Mouse (Mus musculus) granulocyte monocyte progenitor cell, adult 5-6 weeks (primary cell): ENCODE data around the gene Gsn. TPM values are rescaled to one million over a fixed set of nuclear protein-coding genes. Genes with fewer than 3 reads are reported as not detected.

Experiments used
- ATAC-seq: replicated peaks from 2 replicates; pipeline ENCODE4 v1.8.0; 2016; ENCODE audit warnings: mild to moderate bottlenecking, moderate TSS enrichment, inconsistent platforms; ENCODE audit not compliant: poor library complexity, severe bottlenecking
- total RNA-seq, 2 experiments: library from RNA; stranded (forward) in 1 of 2; stranded (reverse) in 1 of 2; fragments of 200-712, 200-1000 nt in 1 of 2; fragments of >200 nt in 1 of 2; fragmentation: Nextera tagmentation in 1 of 2; gene quantifications; 2 replicates each; pipeline ENCODE4 v1.2.3; 2014 to 2017

The Gsn gene
- total RNA-seq (2014; fragmentation: Nextera tagmentation) (3.7 and 7.8 TPM in 2 replicates), total RNA-seq (2017) (8.4 and 10.0 TPM in 2 replicates)

DNA sequence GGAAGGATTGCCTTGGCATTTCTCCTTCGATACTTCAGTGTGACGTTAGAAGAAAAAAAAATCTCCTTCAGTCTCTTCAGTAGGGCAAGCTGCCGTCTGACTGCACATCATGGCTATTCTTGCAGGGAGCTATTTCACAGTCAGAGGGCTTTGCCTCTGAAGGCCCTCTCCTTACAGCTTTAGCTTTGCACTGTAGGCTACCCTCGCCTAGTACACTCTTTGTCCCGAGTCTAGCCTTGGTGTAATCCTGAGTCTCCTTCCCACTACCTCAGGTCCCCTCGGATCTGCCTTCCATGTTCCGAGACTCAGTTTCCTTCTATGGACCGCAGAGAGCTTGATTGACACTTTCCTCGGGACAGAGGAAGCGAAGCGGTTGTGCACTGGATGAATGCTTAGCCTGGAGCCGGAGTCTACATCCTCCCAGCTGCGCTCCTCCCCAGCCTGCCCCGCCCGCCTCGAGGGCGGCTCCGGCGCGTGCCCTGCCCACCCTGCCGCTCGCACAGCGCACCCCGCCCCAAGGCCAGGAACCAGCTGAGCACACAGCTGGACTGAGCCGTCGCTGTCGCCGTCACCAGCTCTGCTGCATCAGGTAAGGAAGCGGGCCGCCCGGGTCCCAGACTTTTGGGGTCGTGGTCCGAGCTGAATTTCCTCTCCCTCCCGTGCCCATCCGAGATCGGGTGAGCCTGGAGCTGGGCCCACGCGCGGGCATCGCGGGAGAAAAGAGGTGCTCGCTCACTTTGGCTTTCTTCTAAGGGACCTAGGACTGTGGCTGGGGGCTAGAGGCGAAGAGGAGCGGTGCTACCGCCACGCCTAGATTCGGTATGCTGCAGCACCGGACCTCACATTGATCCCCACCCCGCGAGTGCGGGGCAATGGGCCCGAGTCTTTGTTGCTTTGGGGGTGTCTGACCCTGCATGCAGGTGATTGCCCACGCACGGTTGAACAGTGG is at the start of gene Gsn:
Gene Gsn, plus strand, starts transcription at position 496 of the 949 bp plus-strand sequence.
- peak; percentile 86 for ATAC-seq

- ATAC-seq, result no peak
These were observed 49.4 kb upstream of the Gsn start for GRCm38 (mm10) chr2:35206761-35207160.

DNA sequence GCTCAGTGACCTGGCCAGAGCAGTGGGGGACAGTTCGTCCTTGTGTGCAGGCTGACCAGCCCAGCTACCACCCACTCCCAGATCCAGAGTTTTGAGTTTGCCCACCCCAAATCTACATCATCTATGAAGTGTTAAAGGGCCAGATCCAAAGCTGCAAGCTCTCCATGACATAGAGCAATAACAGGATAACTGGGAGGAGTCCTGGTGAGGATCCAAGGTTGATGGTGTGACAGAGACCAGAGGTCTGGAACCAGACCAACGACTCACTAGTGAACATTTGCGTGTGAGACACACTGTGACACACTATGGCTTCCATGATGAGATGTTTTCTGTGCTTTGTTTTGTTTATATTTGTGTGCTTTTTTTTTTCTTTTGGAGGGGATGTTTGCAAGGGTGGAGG is 48.1 kb upstream of the Gsn start:
- ATAC-seq, result no peak

DNA sequence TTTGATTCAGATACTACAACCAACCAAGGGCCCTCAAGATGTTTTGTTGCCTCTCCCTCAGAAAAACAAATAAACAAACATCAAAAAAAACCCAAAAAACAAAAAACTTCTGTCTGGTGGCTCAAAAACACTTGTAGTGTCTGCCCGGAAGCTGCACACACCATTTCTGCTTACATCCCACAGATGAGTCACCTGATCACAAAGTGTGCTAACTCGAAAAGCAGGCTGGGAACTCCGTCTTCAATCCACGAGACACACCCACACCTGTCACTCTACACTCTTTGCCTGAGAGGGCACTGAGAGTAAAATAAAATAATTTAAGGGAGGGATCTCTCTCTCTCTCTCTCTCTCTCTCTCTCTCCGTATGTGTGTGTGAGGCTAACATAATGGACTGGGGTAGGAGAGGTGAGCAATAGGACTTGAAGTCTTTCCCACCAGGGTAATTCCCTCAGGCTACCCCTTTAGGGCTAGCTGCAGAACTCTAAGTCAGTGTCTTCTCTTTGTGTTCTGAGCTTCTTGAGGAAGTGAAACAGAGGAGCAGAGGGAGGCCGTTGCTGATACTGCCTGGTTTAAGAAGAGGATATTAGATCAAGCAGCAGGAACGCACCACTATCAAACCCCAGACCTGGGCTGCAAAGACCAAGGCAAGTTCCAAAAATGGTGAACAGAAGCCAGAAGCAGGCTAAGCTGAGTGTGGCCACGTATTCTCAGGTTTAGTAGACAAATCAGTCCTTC is 47.1 kb upstream of the Gsn start:
- ATAC-seq, result peak; percentile 92

GRCm38 (mm10) chr2:35211681-35212080 is 44.5 kb upstream of the Gsn start:
- ATAC-seq, result no peak

- ATAC-seq, result no peak
These were observed 42.8 kb upstream of the Gsn start for GRCm38 (mm10) chr2:35213345-35213910.

DNA sequence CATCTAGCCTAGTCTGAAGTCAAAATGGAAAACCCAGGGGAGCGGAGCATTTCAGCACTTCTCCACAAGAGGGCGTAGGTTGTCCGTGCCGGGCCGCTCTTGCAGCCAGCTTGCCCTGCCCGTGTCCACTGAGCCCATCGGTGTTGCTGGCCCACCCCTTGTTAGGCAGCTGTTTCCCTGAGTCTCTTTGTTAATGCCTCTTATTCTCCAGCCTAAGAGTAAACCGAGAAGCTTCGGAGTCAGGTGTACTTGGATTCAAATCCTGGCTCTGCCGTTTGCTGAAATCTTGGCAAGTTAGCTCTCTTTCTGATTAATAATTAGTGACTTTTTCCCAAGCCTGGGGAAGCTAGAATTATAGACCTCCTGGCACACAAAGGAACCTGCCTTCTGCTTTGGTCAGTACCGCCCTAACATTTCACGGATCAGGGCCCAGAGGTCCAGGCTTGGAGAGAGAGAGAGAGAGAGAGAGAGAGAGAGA is 41.3 kb upstream of the Gsn start:
- peak; percentile 84 for ATAC-seq

DNA sequence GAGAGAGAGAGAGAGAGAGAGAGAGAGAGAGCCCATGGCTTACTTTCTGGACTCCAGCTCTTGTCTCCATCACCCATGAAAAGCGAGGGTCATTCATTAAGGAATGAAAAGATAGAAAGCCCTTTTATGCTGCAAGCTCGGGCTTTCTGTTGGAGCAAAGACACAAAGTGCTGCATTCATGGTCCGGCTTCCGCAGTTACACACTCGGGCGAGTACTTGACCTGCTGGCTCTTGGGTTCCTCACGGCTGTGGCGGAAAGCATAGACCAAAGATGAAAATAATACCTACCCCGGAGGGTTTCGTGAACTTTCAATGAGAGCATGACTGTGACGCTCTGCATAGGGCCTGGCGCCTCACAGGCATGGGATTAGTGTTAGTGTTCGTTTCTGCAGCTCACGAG is 40.8 kb upstream of the Gsn start:
- no peak for ATAC-seq

GRCm38 (mm10) chr2:35216701-35217100 is 39.5 kb upstream of the Gsn start:
- no peak for ATAC-seq

DNA sequence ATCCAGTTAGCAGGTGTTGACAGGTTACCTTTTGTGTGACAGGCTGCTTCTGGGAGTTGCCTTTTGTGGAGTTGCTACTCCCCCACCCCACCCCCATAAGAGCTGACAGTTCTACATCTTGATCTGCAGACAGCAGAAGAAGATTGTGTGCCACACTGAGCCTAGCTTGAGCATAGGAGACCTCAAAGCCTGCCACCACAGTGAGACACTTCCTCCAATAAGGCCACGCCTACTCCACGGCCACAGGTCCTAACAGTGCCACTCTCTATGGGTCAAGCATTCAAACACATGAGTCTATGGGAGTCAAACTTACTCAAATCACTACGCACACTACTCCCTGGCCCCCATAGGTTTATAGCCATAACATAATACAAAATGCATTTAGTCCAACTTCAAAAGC is 37.4 kb upstream of the Gsn start:
- no peak for ATAC-seq

- peak; percentile 57 for ATAC-seq
These were observed 33.3 kb upstream of the Gsn start for GRCm38 (mm10) chr2:35222822-35223391.

DNA sequence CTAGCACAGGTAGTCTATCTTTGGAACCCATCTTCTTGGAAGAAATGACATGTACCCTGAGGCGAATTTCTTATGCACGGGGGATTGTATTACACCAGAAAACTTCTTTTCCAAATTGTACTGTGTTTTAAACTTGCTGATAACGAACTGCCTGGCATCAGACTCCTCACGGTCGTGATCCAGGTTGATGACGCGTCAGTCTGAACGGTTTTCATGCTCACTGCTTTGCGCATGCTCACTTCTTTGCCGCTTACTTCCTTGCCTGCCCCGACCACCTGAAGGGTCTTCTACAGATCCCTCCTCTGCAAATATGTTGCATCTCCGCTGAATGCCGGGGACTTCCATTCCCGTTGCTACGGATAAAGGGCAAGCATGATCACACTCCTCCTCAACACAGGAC is 31.9 kb upstream of the Gsn start:
- no peak for ATAC-seq

DNA sequence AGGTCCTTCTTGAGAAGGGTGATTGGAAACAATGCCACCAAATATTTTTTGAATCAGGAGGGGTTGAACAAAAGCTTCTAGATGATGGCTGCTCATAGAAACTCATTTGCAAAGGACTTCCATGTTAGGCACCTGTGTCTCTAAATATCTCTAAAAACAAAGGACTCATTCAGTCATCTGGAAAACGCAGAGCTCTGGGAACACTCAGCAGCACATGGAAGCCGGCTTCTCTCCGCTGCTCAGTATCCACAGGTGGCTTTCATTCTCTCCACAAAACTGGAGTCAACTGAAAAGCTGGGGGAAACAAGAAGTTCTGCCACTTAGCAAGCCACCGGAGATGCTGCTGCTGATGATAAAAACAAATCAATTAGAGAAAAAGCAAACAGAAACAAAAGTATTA is 28.0 kb upstream of the Gsn start:
- ATAC-seq, result no peak

DNA sequence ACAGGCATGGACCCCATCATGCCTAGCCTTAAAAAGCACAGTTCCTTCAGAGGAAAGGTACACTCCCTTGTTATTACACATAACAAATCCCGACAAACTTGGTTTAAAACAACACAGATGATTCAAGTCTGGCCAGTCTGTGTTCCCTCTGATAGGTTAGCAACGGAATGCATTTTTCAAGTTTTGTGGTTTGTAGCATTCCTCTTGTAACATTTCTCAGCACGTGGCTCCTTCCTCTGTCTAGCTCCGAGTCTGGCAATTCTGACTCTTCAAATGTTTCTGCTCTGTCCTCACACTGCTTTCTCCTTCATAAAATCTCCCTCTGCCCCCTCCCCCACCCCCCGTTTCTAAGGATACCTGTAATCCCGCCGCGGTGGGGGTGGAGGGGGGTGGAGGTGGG is 26.0 kb upstream of the Gsn start:
- no peak; the same call in 1 of the 2 replicates for ATAC-seq

DNA sequence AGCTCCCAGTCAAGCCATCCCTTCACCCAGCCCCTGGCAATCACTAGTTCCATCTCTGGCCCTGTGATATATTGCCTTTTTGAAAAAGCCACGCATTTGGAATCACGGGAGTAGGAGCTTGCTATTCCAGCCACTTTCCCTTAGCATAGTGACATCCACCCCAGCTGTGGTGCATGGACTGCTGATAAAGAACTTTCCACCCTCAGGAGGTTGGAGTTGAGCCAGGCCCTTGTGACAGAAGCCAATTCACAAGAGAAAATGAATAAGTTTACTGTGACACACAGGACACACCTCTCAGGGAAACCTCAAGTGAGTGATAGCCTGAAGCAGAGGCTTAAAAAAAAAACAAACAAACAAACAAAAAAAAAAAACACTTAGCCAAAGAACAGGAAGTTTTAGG is 24.3 kb upstream of the Gsn start:
- ATAC-seq, result no peak

DNA sequence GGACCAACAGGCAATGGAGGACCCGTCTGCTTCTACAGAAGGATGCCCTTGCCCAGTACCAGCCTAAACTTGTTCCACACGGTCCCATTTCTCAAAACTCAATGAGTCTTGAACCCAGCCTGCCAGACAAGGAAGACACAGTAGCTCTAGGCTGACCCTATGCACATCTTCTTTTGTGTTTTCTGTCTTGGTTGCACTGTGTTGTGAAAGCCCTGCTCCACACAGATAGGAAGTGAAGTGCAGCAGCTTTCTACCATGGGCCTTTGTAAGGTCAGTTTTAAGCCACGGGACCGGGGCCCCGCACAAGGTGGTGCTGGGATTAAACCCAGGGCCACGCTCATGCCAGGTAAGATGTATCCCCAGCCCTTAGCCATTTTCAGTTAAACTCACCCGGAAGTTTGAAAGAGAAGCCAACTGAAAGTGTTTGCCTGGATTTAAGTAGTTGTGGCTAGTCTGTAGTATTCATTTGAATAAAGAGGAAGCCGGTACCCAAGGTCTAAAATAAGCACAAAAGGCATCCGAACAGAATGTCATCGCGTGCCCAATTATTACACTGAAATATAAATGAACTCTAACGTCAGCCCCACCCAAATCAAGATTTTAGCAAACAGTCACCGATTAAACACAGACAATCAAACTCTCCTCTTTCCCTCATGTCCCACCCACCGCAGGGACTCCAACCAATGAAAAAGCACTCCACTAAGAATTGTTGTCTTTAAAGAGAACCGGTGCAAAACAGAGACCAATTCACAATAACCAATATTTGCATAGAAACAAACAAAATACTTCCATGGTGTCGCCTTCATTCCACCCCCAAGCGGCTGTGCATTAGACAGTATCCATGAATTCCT is 23.4 kb upstream of the Gsn start:
- ATAC-seq, result peak; percentile 60

GRCm38 (mm10) chr2:35233898-35234297 is 22.3 kb upstream of the Gsn start:
- ATAC-seq, result peak; percentile 56

GRCm38 (mm10) chr2:35235021-35235420 is 21.2 kb upstream of the Gsn start:
- ATAC-seq, result no peak

DNA sequence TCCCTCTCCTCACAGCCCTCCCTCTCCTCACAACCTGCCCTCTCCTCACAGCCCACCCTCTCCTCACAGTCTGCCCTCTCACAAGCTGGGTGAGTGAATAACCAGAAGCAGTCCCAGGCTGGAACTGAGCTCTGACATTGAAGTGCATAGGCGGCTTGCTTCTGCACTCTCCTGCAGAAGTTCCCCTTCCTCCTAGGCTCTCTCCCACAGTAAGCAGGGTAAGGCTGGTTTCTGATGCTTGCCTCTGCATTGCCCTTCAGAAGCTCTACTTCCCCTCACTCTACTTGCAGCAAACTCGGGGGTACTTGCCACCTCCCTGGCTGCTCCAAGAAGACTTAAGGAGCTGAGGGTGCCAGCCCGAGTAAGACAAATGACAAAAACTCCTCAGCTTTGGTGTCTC is 11.9 kb upstream of the Gsn start:
- peak; percentile 68 for ATAC-seq

GRCm38 (mm10) chr2:35247763-35248162 is 8.4 kb upstream of the Gsn start:
- no peak for ATAC-seq
